Comparison of ENCODE assay signal across 8 mouse cellular contexts in genomic region chrX:20658891-20659406, GRCm38 (mm10). TPM values are rescaled to one million over a fixed set of nuclear protein-coding genes. Genes with fewer than 3 reads are reported as not detected.
DNase-seq lines count a peak whose midpoint lies in the region; ATAC-seq and TF ChIP-seq lines count a peak whose summit lies in the region.

No protein-coding gene starts in this region.

- no peaks in the 10 kb centered on the region for H3K4me1 ChIP-seq in cerebellum, adult 2 months (ENCODE audit: control insufficient read depth, insufficient read depth, low read length)
- H3K4me1 ChIP-seq in forebrain, embryonic 14.5 days (ENCODE audit: control insufficient read depth, insufficient read depth, low read length), result no peaks in the 10 kb centered on the region

- no peaks in the 10 kb centered on the region for H3K9me3 ChIP-seq in forebrain, embryonic 14.5 days (replicated peaks; ENCODE audit: control insufficient read depth, low read length)

- TF ChIP-seq CTCF in cerebellum, adult 2 months (IDR thresholded peaks at IDR 0.05; ENCODE audit: borderline replicate concordance, insufficient read depth, low read depth, low read length), result no peak

- no peak overlapping the region for H3K27ac ChIP-seq in cerebellum, adult 2 months (ENCODE audit: insufficient read depth, low read length)
- H3K27ac ChIP-seq in forebrain, embryonic 14.5 days (ENCODE audit: low read depth, low read length), result no peak overlapping the region

- no peaks in the 10 kb centered on the region for H3K36me3 ChIP-seq in forebrain, embryonic 14.5 days (ENCODE audit: control insufficient read depth, insufficient read depth, low read length)

- ATAC-seq in cerebellum, adult (ENCODE audit: insufficient number of reproducible peaks, low FRiP score, low TSS enrichment), result no peak
- no peak for ATAC-seq in forebrain, embryonic 14.5 days

- peak overlapping the region; percentile 69 for H3K4me2 ChIP-seq in forebrain, embryonic 14.5 days (ENCODE audit: low read length)

- WGBS in cerebellum, adult 2 months, result 5% methylated on average over 24 of the region's 24 CpGs
- WGBS in forebrain, embryonic 14.5 days, result 27% methylated on average over 24 of the region's 24 CpGs

- peak overlapping the region; percentile 30; the same call in 1 of the 2 replicates for H3K9ac ChIP-seq in forebrain, embryonic 14.5 days (ENCODE audit: low read length)

- peak overlapping the region; percentile 93 for H3K4me3 ChIP-seq in cerebellum, adult 2 months (replicated peaks; ENCODE audit: insufficient read depth, low read depth, low read length)
- peak overlapping the region; percentile 39 for H3K4me3 ChIP-seq in forebrain, embryonic 14.5 days (ENCODE audit: low read depth, low read length)

- no peak for DNase-seq in cerebellum, adult 2 months
- DNase-seq in MN1 (ENCODE audit: low spot score), result peak; percentile 41
- peak; percentile 2 for DNase-seq in forebrain, embryonic 14.5 days (ENCODE audit: low spot score)
- DNase-seq in kidney, adult 9 months, result peak; percentile 14
- DNase-seq in mesoderm, embryonic 11.5 days (ENCODE audit: low read depth, low spot score), result peak; percentile 2
- no peak for DNase-seq in frontal cortex, adult 2 months (ENCODE audit: extremely low spot score in 1 of 2, low spot score in 1 of 2)
- no peak for DNase-seq in layer of hippocampus, postnatal 10 days (ENCODE audit: low spot score in 2 of 2)

- TF ChIP-seq POLR2A in cerebellum, adult 2 months (IDR thresholded peaks at IDR 0.05; ENCODE audit: borderline replicate concordance, insufficient read depth, low read length), result no peak

- H3K27me3 ChIP-seq in cerebellum, adult 2 months (ENCODE audit: control insufficient read depth, insufficient read depth, low read length), result no peaks in the 10 kb centered on the region
- no peaks in the 10 kb centered on the region for H3K27me3 ChIP-seq in forebrain, embryonic 14.5 days (replicated peaks; ENCODE audit: control insufficient read depth, insufficient read depth, low read length)

RNA-seq across cellular contexts. Expression of gene Uba1, which starts 0.8 kb away (rescaled TPM):
- polyA plus RNA-seq in cerebellum, adult 2 months (2012; rRNA removed), result 288 and 301 TPM in 2 replicates
- polyA plus RNA-seq in forebrain, embryonic 14.5 days (2014; fragmentation: Nextera tagmentation; extraction: Ambion mirVana), result 287 and 341 TPM in 2 replicates
- polyA plus RNA-seq in frontal cortex, adult 2 months (2012; rRNA removed), result 253 and 262 TPM in 2 replicates
- 100 to 1,000 TPM; 394 to 409 TPM for total RNA-seq in layer of hippocampus, postnatal 10 days (2021)

RNA-seq across cellular contexts. Expression of gene Cdk16, which starts 28.8 kb away (rescaled TPM):
- polyA plus RNA-seq in cerebellum, adult 2 months (2012; rRNA removed), result 579 and 612 TPM in 2 replicates
- polyA plus RNA-seq in forebrain, embryonic 14.5 days (2014; fragmentation: Nextera tagmentation; extraction: Ambion mirVana), result 87.2 and 90.7 TPM in 2 replicates
- 394 and 422 TPM in 2 replicates for polyA plus RNA-seq in frontal cortex, adult 2 months (2012; rRNA removed)
- 100 to 1,000 TPM; 262 TPM for total RNA-seq in layer of hippocampus, postnatal 10 days (2021)

RNA-seq across cellular contexts. Expression of gene Ndufb11, which starts 41.5 kb away (rescaled TPM):
- polyA plus RNA-seq in cerebellum, adult 2 months (2012; rRNA removed), result 282 and 300 TPM in 2 replicates
- polyA plus RNA-seq in forebrain, embryonic 14.5 days (2014; fragmentation: Nextera tagmentation; extraction: Ambion mirVana), result 219 and 257 TPM in 2 replicates
- 182 and 196 TPM in 2 replicates for polyA plus RNA-seq in frontal cortex, adult 2 months (2012; rRNA removed)
- 100 to 1,000 TPM; 160 to 168 TPM for total RNA-seq in layer of hippocampus, postnatal 10 days (2021)

RNA-seq across cellular contexts. Expression of gene Rbm10, which starts 41.6 kb away (rescaled TPM):
- polyA plus RNA-seq in cerebellum, adult 2 months (2012; rRNA removed), result 61.5 and 62.4 TPM in 2 replicates
- 56.6 and 58.8 TPM in 2 replicates for polyA plus RNA-seq in forebrain, embryonic 14.5 days (2014; fragmentation: Nextera tagmentation; extraction: Ambion mirVana)
- 56.0 and 58.4 TPM in 2 replicates for polyA plus RNA-seq in frontal cortex, adult 2 months (2012; rRNA removed)
- 10 to 100 TPM; 30.0 to 33.9 TPM for total RNA-seq in layer of hippocampus, postnatal 10 days (2021)

RNA-seq across cellular contexts. Expression of gene Usp11, which starts 44.8 kb away (rescaled TPM):
- 66.2 and 69.0 TPM in 2 replicates for polyA plus RNA-seq in cerebellum, adult 2 months (2012; rRNA removed)
- 67.8 and 73.4 TPM in 2 replicates for polyA plus RNA-seq in forebrain, embryonic 14.5 days (2014; fragmentation: Nextera tagmentation; extraction: Ambion mirVana)
- 107 and 128 TPM in 2 replicates for polyA plus RNA-seq in frontal cortex, adult 2 months (2012; rRNA removed)
- 10 to 100 TPM; 77.2 to 80.3 TPM for total RNA-seq in layer of hippocampus, postnatal 10 days (2021)

Comparison
In these comparisons a context has a peak if more than half of its experiments do, and no peak if none do; other contexts are left out.
1. DNase-seq: peak in MN1 (single experiment), forebrain, embryonic 14.5 days (single experiment), kidney, adult 9 months (single experiment) and mesoderm, embryonic 11.5 days (single experiment); none in cerebellum, adult 2 months (0 of 2), frontal cortex, adult 2 months (0 of 2) and layer of hippocampus, postnatal 10 days (0 of 2).